Mouse (Mus musculus): ENCODE results near the gene Ltbp3. TPM values are rescaled to one million over a fixed set of nuclear protein-coding genes. Genes with fewer than 3 reads are reported as not detected.

Gene Ltbp3
- 236 and 238 TPM in 2 replicates for polyA plus RNA-seq (2012; rRNA removed)

DNA sequence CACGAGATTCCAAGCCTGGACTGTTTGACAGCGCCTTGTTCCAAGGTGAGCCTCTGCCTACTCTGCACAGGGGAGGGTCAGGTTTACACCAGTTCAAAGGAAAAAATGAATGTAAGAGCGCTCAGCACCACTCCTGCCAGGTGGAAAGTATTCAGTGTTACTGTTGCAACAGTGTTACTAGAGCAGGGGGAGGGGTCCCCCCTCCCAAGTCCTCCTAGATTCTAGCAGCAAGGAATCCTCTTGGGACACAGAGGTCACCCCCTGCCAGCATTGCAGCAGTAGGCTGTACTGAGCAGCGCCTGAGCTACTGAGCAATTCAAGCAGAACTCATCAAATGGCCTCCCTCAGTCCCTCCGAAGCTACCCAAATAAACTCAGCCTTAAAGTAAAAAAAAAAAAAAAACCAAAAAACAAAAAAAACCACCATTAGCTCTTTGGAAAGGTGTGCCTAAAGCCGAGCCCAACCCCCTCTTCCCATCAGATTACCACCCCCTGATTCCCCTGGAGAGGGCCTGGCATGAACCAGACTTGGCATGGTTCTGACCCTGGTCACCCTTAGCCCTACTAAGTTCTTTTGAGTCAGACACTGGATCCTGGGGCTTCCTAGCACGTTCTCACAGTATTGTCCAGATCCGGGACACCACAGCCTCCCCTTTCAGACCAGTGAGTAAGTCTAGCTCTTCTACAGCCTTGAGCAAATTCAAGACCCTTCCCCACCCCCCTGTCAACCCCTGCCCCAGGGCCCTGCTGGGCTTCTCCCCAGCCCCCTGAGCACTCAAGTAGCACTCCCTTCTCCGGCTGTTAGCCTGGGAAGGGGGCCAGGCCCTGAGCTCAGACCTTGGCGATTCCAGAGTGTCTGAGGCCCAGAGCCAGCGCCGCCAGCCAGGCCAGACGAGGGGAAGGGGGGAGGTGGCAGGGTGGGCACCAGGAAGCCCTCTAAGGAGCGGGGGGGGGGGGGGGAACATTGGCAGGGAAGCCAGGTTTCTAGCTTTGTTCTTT, at the start of gene Ltbp3:
Gene Ltbp3 (plus strand): TSS at position 585 of the 998 bp plus-strand sequence.
- H3K4me3 ChIP-seq (replicated peaks; ENCODE audit: extremely low read depth, low read depth, low read length): peak within 1 kb of the TSS; percentile 73
- TF ChIP-seq POLR2A (IDR thresholded peaks at IDR 0.05; ENCODE audit: borderline replicate concordance, extremely low read depth, low read depth, low read length): 0 out of 2 replicates have a peak, but pooled peaks have one; percentile 15
- no peak for TF ChIP-seq CTCF (IDR thresholded peaks at IDR 0.05; ENCODE audit: insufficient read depth, low read length)
- H3K4me1 ChIP-seq (ENCODE audit: control insufficient read depth, insufficient read depth, low read length): peaks cover 9% of the 10 kb centered on the region
- WGBS: 28% methylated on average over 14 of the region's 14 CpGs
- DNase-seq: peak; percentile 56

DNA sequence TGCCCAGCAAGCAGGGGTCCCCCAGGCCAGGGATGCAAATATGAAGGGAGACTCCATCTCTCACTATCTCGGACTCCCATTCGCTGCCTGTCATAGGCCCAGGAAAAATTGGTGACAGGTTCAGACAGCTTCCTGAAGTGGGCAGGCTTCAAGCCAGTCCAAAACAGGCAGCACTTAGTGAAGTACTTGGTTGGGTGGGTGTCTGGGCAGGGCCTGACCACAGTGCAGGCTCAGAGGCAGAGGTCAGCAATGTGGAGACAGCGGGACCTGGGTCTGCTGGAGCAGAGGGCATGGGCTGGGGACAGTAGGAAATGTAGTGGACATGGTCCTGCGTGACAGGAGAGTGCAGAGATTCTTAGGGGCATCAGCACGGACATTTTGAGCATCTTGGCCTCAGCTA, 49.1 kb upstream of the Ltbp3 start:
- DNase-seq: peak; percentile 33
- WGBS: 40% methylated on average over 5 of the region's 5 CpGs
- H3K4me3 ChIP-seq (replicated peaks; ENCODE audit: extremely low read depth, low read depth, low read length): peak overlapping the region; percentile 97
- TF ChIP-seq POLR2A (IDR thresholded peaks at IDR 0.05; ENCODE audit: borderline replicate concordance, extremely low read depth, low read depth, low read length): peak; percentile 55; the same call in 1 of the 2 replicates
- TF ChIP-seq CTCF (IDR thresholded peaks at IDR 0.05; ENCODE audit: insufficient read depth, low read length): no peak
- peaks cover 20% of the 10 kb centered on the region for H3K4me1 ChIP-seq (ENCODE audit: control insufficient read depth, insufficient read depth, low read length)

GRCm38 (mm10) chr19:5692086-5692912, 48.4 kb upstream of the Ltbp3 start:
- H3K4me1 ChIP-seq (ENCODE audit: control insufficient read depth, insufficient read depth, low read length): peaks cover 19% of the 10 kb centered on the region
- TF ChIP-seq CTCF (IDR thresholded peaks at IDR 0.05; ENCODE audit: insufficient read depth, low read length): no peak
- TF ChIP-seq POLR2A (IDR thresholded peaks at IDR 0.05; ENCODE audit: borderline replicate concordance, extremely low read depth, low read depth, low read length): no peak
- peak overlapping the region; percentile 97 for H3K4me3 ChIP-seq (replicated peaks; ENCODE audit: extremely low read depth, low read depth, low read length)
- peak; percentile 50 for DNase-seq
- 32% methylated on average over 10 of the region's 10 CpGs for WGBS

GRCm38 (mm10) chr19:5692913-5693396, 47.7 kb upstream of the Ltbp3 start:
- WGBS: 27% methylated on average over 10 of the region's 10 CpGs
- Histone ChIP-seq H3K4me1 (ENCODE audit: control insufficient read depth, insufficient read depth, low read length) (peaks cover 14% of the 10 kb centered on the region), H3K4me3 (replicated peaks; ENCODE audit: extremely low read depth, low read depth, low read length) (peak overlapping the region; percentile 25)
- DNase-seq: no peak
- TF ChIP-seq CTCF (IDR thresholded peaks at IDR 0.05; ENCODE audit: insufficient read depth, low read length) (no peak), POLR2A (IDR thresholded peaks at IDR 0.05; ENCODE audit: borderline replicate concordance, extremely low read depth, low read depth, low read length) (no peak)

DNA sequence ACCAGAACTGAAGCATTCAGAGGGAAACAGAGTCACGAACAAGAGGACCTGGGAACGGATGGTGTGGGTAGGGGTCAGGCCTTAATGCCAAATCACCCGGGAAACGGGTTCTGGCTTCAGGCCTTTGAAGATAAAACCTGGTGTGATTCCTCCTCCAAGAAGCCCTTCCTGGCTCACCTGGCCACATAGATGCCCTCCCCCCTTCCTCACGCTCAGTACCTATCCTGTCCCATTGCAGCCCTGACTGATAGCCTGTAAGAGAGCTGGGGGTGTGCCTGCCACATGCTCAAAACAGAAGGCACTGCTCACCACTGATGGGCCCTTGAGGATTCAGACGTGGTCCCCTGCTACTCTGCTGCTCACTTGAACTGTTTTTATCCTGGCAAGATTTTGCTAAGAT, 46.9 kb upstream of the Ltbp3 start:
- WGBS: 65% methylated on average over 6 of the region's 6 CpGs
- peaks cover 14% of the 10 kb centered on the region for H3K4me1 ChIP-seq (ENCODE audit: control insufficient read depth, insufficient read depth, low read length)
- no peak overlapping the region for H3K4me3 ChIP-seq (replicated peaks; ENCODE audit: extremely low read depth, low read depth, low read length)
- no peak for DNase-seq
- TF ChIP-seq POLR2A (IDR thresholded peaks at IDR 0.05; ENCODE audit: borderline replicate concordance, extremely low read depth, low read depth, low read length): no peak
- no peak for TF ChIP-seq CTCF (IDR thresholded peaks at IDR 0.05; ENCODE audit: insufficient read depth, low read length)

DNA sequence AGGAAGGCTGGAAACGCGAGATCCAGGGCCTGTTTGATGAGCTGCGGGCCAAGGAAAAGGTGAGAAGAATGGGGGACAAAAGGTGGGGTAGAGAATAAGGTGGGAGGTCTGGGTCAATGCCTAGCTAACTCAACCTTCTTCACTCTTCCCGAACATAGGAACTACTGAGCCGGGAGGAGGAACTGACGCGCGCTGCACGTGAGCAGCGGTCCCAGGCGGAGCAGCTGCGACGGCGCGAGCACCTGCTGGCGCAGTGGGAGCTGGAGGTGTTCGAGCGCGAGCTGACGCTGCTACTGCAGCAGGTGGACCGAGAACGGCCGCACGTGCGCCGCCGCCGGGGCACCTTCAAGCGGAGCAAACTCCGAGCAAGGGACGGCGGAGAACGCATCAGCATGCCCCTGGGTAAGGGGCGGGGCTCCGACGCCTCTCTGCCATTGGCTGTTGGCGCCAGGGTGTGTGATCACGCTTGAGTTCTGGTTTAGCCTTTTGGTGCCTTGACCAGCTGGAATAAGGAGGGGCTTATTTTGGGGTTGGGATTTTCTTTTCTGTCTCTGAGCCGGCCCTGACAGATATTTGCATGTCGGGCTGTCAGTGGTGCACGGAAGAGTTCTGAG, 44.7 kb upstream of the Ltbp3 start:
- WGBS: 68% methylated on average over 41 of the region's 41 CpGs
- no peak for DNase-seq
- no peak overlapping the region for H3K4me3 ChIP-seq (replicated peaks; ENCODE audit: extremely low read depth, low read depth, low read length)
- H3K4me1 ChIP-seq (ENCODE audit: control insufficient read depth, insufficient read depth, low read length): peaks cover 9% of the 10 kb centered on the region
- TF ChIP-seq POLR2A (IDR thresholded peaks at IDR 0.05; ENCODE audit: borderline replicate concordance, extremely low read depth, low read depth, low read length) (no peak), CTCF (IDR thresholded peaks at IDR 0.05; ENCODE audit: insufficient read depth, low read length) (no peak)

DNA sequence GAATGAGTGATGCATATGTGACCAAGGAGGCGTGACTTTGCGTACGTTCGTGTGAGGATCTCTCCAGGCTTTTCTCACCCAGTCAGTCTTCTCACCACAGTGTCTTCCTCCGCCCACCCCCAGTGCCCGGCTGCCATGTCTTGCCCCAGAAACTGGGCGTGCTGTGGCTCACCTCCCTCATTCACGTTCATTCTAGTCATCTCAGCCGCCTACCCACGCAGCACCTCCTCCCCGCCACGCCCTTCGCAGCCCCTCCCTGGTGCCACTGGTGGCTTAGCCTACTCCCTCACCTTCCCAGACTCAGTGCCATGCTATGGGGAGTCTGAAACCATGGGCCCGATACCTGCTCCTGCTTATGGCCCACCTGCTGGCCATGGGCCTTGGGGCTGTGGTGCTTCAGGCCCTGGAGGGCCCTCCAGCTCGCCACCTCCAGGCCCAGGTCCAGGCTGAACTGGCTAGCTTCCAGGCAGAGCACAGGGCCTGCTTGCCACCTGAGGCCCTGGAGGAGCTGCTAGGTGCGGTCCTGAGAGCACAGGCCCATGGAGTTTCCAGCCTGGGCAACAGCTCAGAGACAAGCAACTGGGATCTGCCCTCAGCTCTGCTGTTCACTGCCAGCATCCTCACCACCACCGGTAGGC, 36.4 kb upstream of the Ltbp3 start, which contains the start of gene Kcnk7:
Gene Kcnk7 (plus strand): TSS at position 205 of the 638 bp plus-strand sequence.
- Histone ChIP-seq H3K4me3 (replicated peaks; ENCODE audit: extremely low read depth, low read depth, low read length) (no peak within 1 kb of the TSS), H3K4me1 (ENCODE audit: control insufficient read depth, insufficient read depth, low read length) (peaks cover 4% of the 10 kb centered on the region; the same call in 1 of the 2 replicates)
- no peak for TF ChIP-seq CTCF (IDR thresholded peaks at IDR 0.05; ENCODE audit: insufficient read depth, low read length)
- WGBS: 51% methylated on average over 17 of the region's 17 CpGs
- DNase-seq: peak; percentile 62

- Histone ChIP-seq H3K4me1 (ENCODE audit: control insufficient read depth, insufficient read depth, low read length) (peaks cover 4% of the 10 kb centered on the region; the same call in 1 of the 2 replicates), H3K4me3 (replicated peaks; ENCODE audit: extremely low read depth, low read depth, low read length) (no peak overlapping the region)
- DNase-seq: no peak
- WGBS: 22% methylated on average over 10 of the region's 10 CpGs
- TF ChIP-seq CTCF (IDR thresholded peaks at IDR 0.05; ENCODE audit: insufficient read depth, low read length): no peak
- TF ChIP-seq POLR2A (IDR thresholded peaks at IDR 0.05; ENCODE audit: borderline replicate concordance, extremely low read depth, low read depth, low read length): no peak
Measured at GRCm38 (mm10) chr19:5704801-5705571, 35.7 kb upstream of the Ltbp3 start.
